Mouse (Mus musculus): Measurements from ENCODE around the gene Cenpv. TPM values are rescaled to one million over a fixed set of nuclear protein-coding genes. Genes with fewer than 3 reads are reported as not detected.

The Cenpv gene
- total and polyA plus RNA-seq, 3 experiments, result 149 to 2,878 (median 178) TPM

- H3K36me3 ChIP-seq (ENCODE audit: control insufficient read depth in 1 of 2, insufficient read depth in 2 of 2, low read length in 2 of 2), result no peaks in the 10 kb centered on the region
- H3K9ac ChIP-seq (ENCODE audit: control insufficient read depth, low read depth, low read length, poor library complexity, severe bottlenecking), result no peak overlapping the region
- H3K4me1 ChIP-seq (ENCODE audit: control insufficient read depth in 1 of 2, insufficient read depth in 2 of 2, low read length in 2 of 2), result no peaks in the 10 kb centered on the region
- DNase-seq (ENCODE audit: low read depth, low spot score), result no peak
- no peak overlapping the region for H3K4me3 ChIP-seq (ENCODE audit: control insufficient read depth in 1 of 2, insufficient read depth in 1 of 2, low read depth in 2 of 2, low read length in 2 of 2)
- TF ChIP-seq TAL1 (IDR thresholded peaks at IDR 0.05; ENCODE audit: low read length) (no peak), SMC3 (IDR thresholded peaks at IDR 0.05; ENCODE audit: low read depth, low read length) (no peak), EP300 (IDR thresholded peaks at IDR 0.05; ENCODE audit: low read depth in 1 of 2, low read length in 2 of 2) (no peak), NRF1 (IDR thresholded peaks at IDR 0.05; ENCODE audit: insufficient read depth, low read depth, low read length, poor library complexity, severe bottlenecking) (no peak), E2F4 (IDR thresholded peaks at IDR 0.05; ENCODE audit: borderline replicate concordance, low read depth, low read length) (no peak), ZC3H11A (IDR thresholded peaks at IDR 0.05; ENCODE audit: low read depth, low read length) (no peak)
- H3K79me2 ChIP-seq (ENCODE audit: control insufficient read depth, insufficient read depth, low read length, poor library complexity), result no peaks in the 10 kb centered on the region
- no peaks in the 10 kb centered on the region for H3K9me3 ChIP-seq (replicated peaks; ENCODE audit: insufficient read depth, low read length)
- no peak overlapping the region for H3K27ac ChIP-seq (ENCODE audit: control insufficient read depth, low read depth, low read length)
- H3K27me3 ChIP-seq (ENCODE audit: control insufficient read depth in 1 of 2, insufficient read depth in 2 of 2, low read length in 2 of 2), result no peaks in the 10 kb centered on the region
Observed at GRCm38 (mm10) chr11:62511444-62512202, 27.4 kb downstream of the Cenpv start.

GRCm38 (mm10) chr11:62510956-62511355, 28.1 kb downstream of the Cenpv start:
- no peaks in the 10 kb centered on the region for H3K36me3 ChIP-seq (ENCODE audit: control insufficient read depth in 1 of 2, insufficient read depth in 2 of 2, low read length in 2 of 2)
- H3K9ac ChIP-seq (ENCODE audit: control insufficient read depth, low read depth, low read length, poor library complexity, severe bottlenecking), result no peak overlapping the region
- no peaks in the 10 kb centered on the region for H3K4me1 ChIP-seq (ENCODE audit: control insufficient read depth in 1 of 2, insufficient read depth in 2 of 2, low read length in 2 of 2)
- TF ChIP-seq MAZ (IDR thresholded peaks at IDR 0.05; ENCODE audit: low read depth, low read length) (no peak), UBTF (IDR thresholded peaks at IDR 0.05; ENCODE audit: borderline replicate concordance, insufficient read depth, low read depth, low read length) (no peak), SMC3 (IDR thresholded peaks at IDR 0.05; ENCODE audit: low read depth, low read length) (no peak), POLR2AphosphoS2 (IDR thresholded peaks at IDR 0.05; ENCODE audit: low read length) (no peak), ETS1 (IDR thresholded peaks at IDR 0.05; ENCODE audit: low read depth, low read length) (no peak), MYC (IDR thresholded peaks at IDR 0.05; ENCODE audit: low read depth, low read length) (no peak), BHLHE40 (IDR thresholded peaks at IDR 0.05; ENCODE audit: borderline replicate concordance, low read depth, low read length) (no peak), ZNF384 (IDR thresholded peaks at IDR 0.05; ENCODE audit: low read depth, low read length) (no peak), CHD1 (IDR thresholded peaks at IDR 0.05; ENCODE audit: low read depth, low read length) (no peak), MAFK (IDR thresholded peaks at IDR 0.05; ENCODE audit: borderline replicate concordance, low read depth, low read length) (no peak), ZMIZ1 (IDR thresholded peaks at IDR 0.05; ENCODE audit: low read depth, low read length) (no peak), SIN3A (IDR thresholded peaks at IDR 0.05; ENCODE audit: low read length) (no peak), CHD2 (IDR thresholded peaks at IDR 0.05; ENCODE audit: low read length) (no peak)
- H3K4me3 ChIP-seq (ENCODE audit: control insufficient read depth in 1 of 2, insufficient read depth in 1 of 2, low read depth in 2 of 2, low read length in 2 of 2), result no peak overlapping the region
- no peak for DNase-seq (ENCODE audit: low read depth, low spot score)
- no peaks in the 10 kb centered on the region for H3K79me2 ChIP-seq (ENCODE audit: control insufficient read depth, insufficient read depth, low read length, poor library complexity)
- H3K27ac ChIP-seq (ENCODE audit: control insufficient read depth, low read depth, low read length), result no peak overlapping the region
- H3K9me3 ChIP-seq (replicated peaks; ENCODE audit: insufficient read depth, low read length), result no peaks in the 10 kb centered on the region
- no peaks in the 10 kb centered on the region for H3K27me3 ChIP-seq (ENCODE audit: control insufficient read depth in 1 of 2, insufficient read depth in 2 of 2, low read length in 2 of 2)

All from MEL (cell line).